Mouse (Mus musculus) urinary bladder, adult 18-20 months (tissue): ENCODE measurements around the gene Mphosph6.

ENCODE experiments used
- DNase-seq, 2 experiments: peaks; one replicate each; pipeline ENCODE4 v3.0.0; 2022; ENCODE audit warnings: low spot score in 2 of 2, mixed read lengths in 2 of 2

Gene Mphosph6

GRCm38 (mm10) chr8:117801443-117802298, at the start of gene Mphosph6:
TSS of gene Mphosph6 (minus strand) at chr8:117801943.
- DNase-seq: peak; percentile 86 to 91

GRCm38 (mm10) chr8:117850420-117850819, 48.7 kb upstream of the Mphosph6 start:
- DNase-seq: no peak

- no peak for DNase-seq
Measured at GRCm38 (mm10) chr8:117847865-117848264, 46.1 kb upstream of the Mphosph6 start.

- no peak for DNase-seq
Measured at GRCm38 (mm10) chr8:117843694-117844093, 42.0 kb upstream of the Mphosph6 start.

GRCm38 (mm10) chr8:117813524-117813923, 11.8 kb upstream of the Mphosph6 start:
- DNase-seq: no peak

GRCm38 (mm10) chr8:117810676-117811075, 8.9 kb upstream of the Mphosph6 start:
- DNase-seq: no peak

GRCm38 (mm10) chr8:117805419-117805818, 3.7 kb upstream of the Mphosph6 start:
- no peak for DNase-seq

GRCm38 (mm10) chr8:117802299-117802689, 551 bp upstream of the Mphosph6 start:
- DNase-seq: no peak

- DNase-seq: no peak
Measured at GRCm38 (mm10) chr8:117798066-117798465, 3.7 kb downstream of the Mphosph6 start.

- DNase-seq: no peak
Measured at GRCm38 (mm10) chr8:117796464-117796863, 5.3 kb downstream of the Mphosph6 start.

GRCm38 (mm10) chr8:117794581-117794980, 7.2 kb downstream of the Mphosph6 start:
- DNase-seq: no peak

GRCm38 (mm10) chr8:117792616-117793144, 9.1 kb downstream of the Mphosph6 start:
- no peak for DNase-seq

- no peak for DNase-seq
Measured at GRCm38 (mm10) chr8:117786428-117786827, 15.3 kb downstream of the Mphosph6 start.

- DNase-seq: no peak
Measured at GRCm38 (mm10) chr8:117783021-117783420, 18.7 kb downstream of the Mphosph6 start.

GRCm38 (mm10) chr8:117781375-117782129, 20.2 kb downstream of the Mphosph6 start:
- DNase-seq: no peak

- DNase-seq: no peak
Measured at GRCm38 (mm10) chr8:117779344-117779743, 22.4 kb downstream of the Mphosph6 start.

GRCm38 (mm10) chr8:117778531-117779322, 23.0 kb downstream of the Mphosph6 start:
- DNase-seq: no peak

GRCm38 (mm10) chr8:117776075-117776474, 25.7 kb downstream of the Mphosph6 start:
- DNase-seq: no peak

GRCm38 (mm10) chr8:117775626-117776025, 26.1 kb downstream of the Mphosph6 start:
- no peak for DNase-seq

GRCm38 (mm10) chr8:117772597-117772996, 29.1 kb downstream of the Mphosph6 start:
- DNase-seq: peak; percentile 18 to 29

- DNase-seq: peak in 1 of 2 experiments; percentile 12
Measured at GRCm38 (mm10) chr8:117772126-117772525, 29.6 kb downstream of the Mphosph6 start.
